Mouse (Mus musculus): Measurements from ENCODE around the gene Kremen2. TPM values are rescaled to one million over a fixed set of nuclear protein-coding genes. Genes with fewer than 3 reads are reported as not detected.

Gene Kremen2
- polyA plus RNA-seq, 1 experiment: 0.88 TPM

GRCm38 (mm10) chr17:23726758-23727142 is 18.9 kb downstream of the Kremen2 start:
- no peaks in the 10 kb centered on the region for H3K79me2 ChIP-seq (ENCODE audit: control insufficient read depth, insufficient read depth)
- TF ChIP-seq CEBPB (IDR thresholded peaks at IDR 0.05; ENCODE audit: insufficient read depth, poor library complexity, severe bottlenecking): peak; percentile 44; the same call in 1 of the 2 replicates
- TF ChIP-seq MYOD1 (IDR thresholded peaks at IDR 0.05; ENCODE audit: control insufficient read depth in 1 of 3, insufficient read length in 2 of 3, low read depth in 2 of 3): no peak

DNA sequence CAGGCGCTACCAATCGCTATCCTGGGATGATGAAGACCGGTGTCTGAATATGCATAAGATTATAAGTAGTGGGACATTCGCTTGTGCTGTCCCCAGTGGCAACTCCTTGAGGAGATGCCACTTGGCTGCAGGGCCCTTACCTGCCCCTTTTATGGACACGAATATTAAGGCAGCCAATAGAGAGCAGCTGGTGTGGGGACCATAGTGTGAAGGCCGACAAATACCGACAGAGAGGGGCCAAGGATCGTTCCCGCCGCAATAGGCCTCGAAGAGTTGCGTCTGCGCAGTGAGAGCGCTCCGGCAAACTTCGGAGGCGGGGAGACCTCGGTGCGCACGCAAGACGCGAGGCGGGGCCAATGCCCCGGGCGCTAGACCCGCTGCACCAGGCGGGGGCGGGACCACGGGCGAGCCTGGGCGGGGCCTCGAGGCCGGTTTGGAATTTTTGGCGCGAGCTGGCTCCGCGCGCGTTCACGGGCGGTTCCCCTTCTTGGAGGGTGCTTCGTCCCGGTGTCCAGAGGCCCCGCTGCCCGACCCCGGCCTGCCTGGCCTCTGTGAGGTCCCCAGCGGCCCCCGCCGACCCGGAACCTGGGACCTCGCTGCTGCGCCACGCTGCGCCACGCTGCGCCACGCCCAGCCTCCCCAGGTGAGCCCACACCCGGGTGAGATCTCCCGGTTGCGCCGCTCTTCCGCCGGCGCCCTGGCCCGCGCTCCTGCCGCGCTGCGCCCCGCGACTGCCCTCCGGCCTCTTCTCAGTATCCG is 19.5 kb downstream of the Kremen2 start, which contains the start of gene Pkmyt1:
TSS of gene Pkmyt1 (plus strand) at position 338 of the 759 bp plus-strand sequence.
- H3K4me2 ChIP-seq (ENCODE audit: low read depth): peak within 1 kb of the TSS; percentile 90
- peak; percentile 88 for TF ChIP-seq POLR2AphosphoS2 (IDR thresholded peaks at IDR 0.05; ENCODE audit: insufficient read length, low read depth)
- peak; percentile 79 for TF ChIP-seq POLR2A (IDR thresholded peaks at IDR 0.05; ENCODE audit: insufficient read length, low read depth)
- TF ChIP-seq MAX (IDR thresholded peaks at IDR 0.05; ENCODE audit: low read depth): no peak
- TF ChIP-seq USF1 (IDR thresholded peaks at IDR 0.05; ENCODE audit: low read depth): no peak
- peak; percentile 16 for TF ChIP-seq SRF (IDR thresholded peaks at IDR 0.05; ENCODE audit: control insufficient read depth, insufficient read length, low read depth)
- TF ChIP-seq MYOD1 (IDR thresholded peaks at IDR 0.05; ENCODE audit: control insufficient read depth in 1 of 3, insufficient read length in 2 of 3, low read depth in 2 of 3): no peak
- no peak for TF ChIP-seq MYOG (IDR thresholded peaks at IDR 0.05; ENCODE audit: control insufficient read depth in 1 of 3, insufficient read depth in 1 of 3, insufficient read length in 2 of 3, low read depth in 2 of 3)
- no peak for TF ChIP-seq TCF3 (IDR thresholded peaks at IDR 0.05; ENCODE audit: insufficient read length, low read depth)
- TF ChIP-seq E2F4 (IDR thresholded peaks at IDR 0.05; ENCODE audit: insufficient read depth): peak; percentile 53
- no peak for TF ChIP-seq TCF12 (IDR thresholded peaks at IDR 0.05; ENCODE audit: insufficient read depth, poor library complexity, severe bottlenecking)
- no peak for TF ChIP-seq CEBPB (IDR thresholded peaks at IDR 0.05; ENCODE audit: insufficient read depth, poor library complexity, severe bottlenecking)
- TF ChIP-seq REST (IDR thresholded peaks at IDR 0.05; ENCODE audit: insufficient read depth, insufficient read length): no peak
- H3K27me3 ChIP-seq (ENCODE audit: control insufficient read depth, insufficient read depth, insufficient read length): no peaks in the 10 kb centered on the region
- no peaks in the 10 kb centered on the region for H3K79me2 ChIP-seq (ENCODE audit: control insufficient read depth, insufficient read depth)
- no peaks in the 10 kb centered on the region for H3K36me3 ChIP-seq (ENCODE audit: control insufficient read depth, insufficient read depth)
- H3ac ChIP-seq (ENCODE audit: control insufficient read depth, insufficient read length): peak within 1 kb of the TSS; percentile 65
- H3K4me3 ChIP-seq: peak within 1 kb of the TSS; percentile 40

More at GRCm38 (mm10) chr17:23726758-23727142, 18.9 kb downstream of the Kremen2 start:
- H3K4me3 ChIP-seq: peak overlapping the region; percentile 40
- H3K36me3 ChIP-seq (ENCODE audit: control insufficient read depth, insufficient read depth): no peaks in the 10 kb centered on the region
- peak overlapping the region; percentile 73 for H3K4me2 ChIP-seq (ENCODE audit: low read depth)
- H3ac ChIP-seq (ENCODE audit: control insufficient read depth, insufficient read length): peak overlapping the region; percentile 65
- no peaks in the 10 kb centered on the region for H3K27me3 ChIP-seq (ENCODE audit: control insufficient read depth, insufficient read depth, insufficient read length)

DNA sequence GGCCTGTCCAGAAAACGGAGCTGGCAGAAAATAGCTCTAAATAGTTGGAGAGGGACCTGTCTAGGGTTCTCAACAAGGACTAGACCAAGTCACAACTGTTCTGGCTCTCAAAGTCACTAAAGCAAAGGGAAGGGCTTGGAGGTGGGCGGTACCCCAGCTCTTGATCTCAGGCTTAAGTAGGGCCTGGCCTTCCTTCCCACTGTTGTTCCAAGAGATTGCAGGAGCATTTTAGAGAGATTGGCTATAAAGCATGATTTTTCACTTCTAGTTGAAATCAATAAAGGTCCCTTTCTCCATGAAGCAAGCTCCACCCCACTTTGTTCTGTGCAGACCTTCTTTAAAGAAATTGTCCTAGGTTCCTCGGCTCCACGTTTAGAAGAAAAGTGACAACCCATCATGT is 20.2 kb downstream of the Kremen2 start:
- H3K79me2 ChIP-seq (ENCODE audit: control insufficient read depth, insufficient read depth): no peaks in the 10 kb centered on the region
- peak overlapping the region; percentile 40 for H3K4me3 ChIP-seq
- TF ChIP-seq E2F4 (IDR thresholded peaks at IDR 0.05; ENCODE audit: insufficient read depth) (no peak), CEBPB (IDR thresholded peaks at IDR 0.05; ENCODE audit: insufficient read depth, poor library complexity, severe bottlenecking) (no peak), REST (IDR thresholded peaks at IDR 0.05; ENCODE audit: insufficient read depth, insufficient read length) (no peak), POLR2A (IDR thresholded peaks at IDR 0.05; ENCODE audit: insufficient read length, low read depth) (no peak), TCF3 (IDR thresholded peaks at IDR 0.05; ENCODE audit: insufficient read length, low read depth) (no peak), SRF (IDR thresholded peaks at IDR 0.05; ENCODE audit: control insufficient read depth, insufficient read length, low read depth) (no peak), MYOG (IDR thresholded peaks at IDR 0.05; ENCODE audit: control insufficient read depth in 1 of 3, insufficient read depth in 1 of 3, insufficient read length in 2 of 3, low read depth in 2 of 3) (no peak), USF1 (IDR thresholded peaks at IDR 0.05; ENCODE audit: low read depth) (no peak), MAX (IDR thresholded peaks at IDR 0.05; ENCODE audit: low read depth) (no peak), POLR2AphosphoS2 (IDR thresholded peaks at IDR 0.05; ENCODE audit: insufficient read length, low read depth) (no peak), TCF12 (IDR thresholded peaks at IDR 0.05; ENCODE audit: insufficient read depth, poor library complexity, severe bottlenecking) (no peak), MYOD1 (IDR thresholded peaks at IDR 0.05; ENCODE audit: control insufficient read depth in 1 of 3, insufficient read length in 2 of 3, low read depth in 2 of 3) (no peak)
- no peaks in the 10 kb centered on the region for H3K27me3 ChIP-seq (ENCODE audit: control insufficient read depth, insufficient read depth, insufficient read length)
- H3K36me3 ChIP-seq (ENCODE audit: control insufficient read depth, insufficient read depth): no peaks in the 10 kb centered on the region
- peak overlapping the region; percentile 90 for H3K4me2 ChIP-seq (ENCODE audit: low read depth)
- no peak overlapping the region for H3ac ChIP-seq (ENCODE audit: control insufficient read depth, insufficient read length)

DNA sequence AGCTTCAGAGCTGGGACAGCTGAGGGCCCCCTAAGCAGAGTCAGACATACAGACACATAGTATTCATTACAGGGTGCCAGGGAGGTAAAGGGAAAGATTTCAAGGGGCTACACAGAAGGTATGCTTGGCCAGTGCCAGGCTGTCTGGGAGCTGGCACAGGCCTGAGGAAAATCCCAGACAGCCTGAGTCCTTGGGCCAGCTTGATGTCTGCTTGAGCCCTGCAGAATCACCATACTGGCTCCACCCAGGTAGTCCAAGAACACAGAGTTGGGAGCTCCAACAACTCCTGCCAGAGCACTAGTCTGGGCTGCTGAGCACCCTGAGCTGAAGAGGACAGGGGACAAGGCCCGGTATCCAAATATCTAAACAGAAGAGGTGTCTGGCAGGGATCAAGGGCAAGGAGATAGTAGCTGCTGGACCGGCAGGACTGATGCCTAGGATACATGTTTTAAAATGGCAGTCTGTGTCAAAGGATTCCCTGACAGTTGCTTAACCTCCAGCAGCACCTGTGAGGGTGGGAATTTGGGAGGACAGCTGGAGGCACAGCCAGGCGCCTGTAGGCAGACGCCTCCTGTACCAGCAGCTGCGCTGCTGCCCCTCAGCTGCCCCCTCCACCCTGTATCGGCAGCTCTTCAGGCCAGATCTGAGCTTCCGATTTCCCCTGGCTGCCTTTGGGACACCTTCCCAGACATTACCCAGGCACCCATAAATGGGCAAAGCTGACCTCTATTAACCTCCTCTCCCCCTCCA is 23.1 kb downstream of the Kremen2 start, which contains the start of gene 1520401A03Rik:
TSS of gene 1520401A03Rik (minus strand) at position 408 of the 750 bp plus-strand sequence.
- H3K36me3 ChIP-seq (ENCODE audit: control insufficient read depth, insufficient read depth): no peaks in the 10 kb centered on the region
- no peaks in the 10 kb centered on the region for H3K27me3 ChIP-seq (ENCODE audit: control insufficient read depth, insufficient read depth, insufficient read length)
- TF ChIP-seq SRF (IDR thresholded peaks at IDR 0.05; ENCODE audit: control insufficient read depth, insufficient read length, low read depth) (peak; percentile 54), MYOD1 (IDR thresholded peaks at IDR 0.05; ENCODE audit: control insufficient read depth in 1 of 3, insufficient read length in 2 of 3, low read depth in 2 of 3) (peak in 2 of 3 experiments; percentile 96 to 98), TCF12 (IDR thresholded peaks at IDR 0.05; ENCODE audit: insufficient read depth, poor library complexity, severe bottlenecking) (peak; percentile 97), TCF3 (IDR thresholded peaks at IDR 0.05; ENCODE audit: insufficient read length, low read depth) (peak; percentile 98), POLR2A (IDR thresholded peaks at IDR 0.05; ENCODE audit: insufficient read length, low read depth) (no peak), MYOG (IDR thresholded peaks at IDR 0.05; ENCODE audit: control insufficient read depth in 1 of 3, insufficient read depth in 1 of 3, insufficient read length in 2 of 3, low read depth in 2 of 3) (peak; percentile 65 to 100 (median 98)), CEBPB (IDR thresholded peaks at IDR 0.05; ENCODE audit: insufficient read depth, poor library complexity, severe bottlenecking) (peak; percentile 15; the same call in 1 of the 2 replicates), REST (IDR thresholded peaks at IDR 0.05; ENCODE audit: insufficient read depth, insufficient read length) (no peak)

More for the DNA sequence above, 23.1 kb downstream of the Kremen2 start, which contains the start of gene 1520401A03Rik:
- no peak within 1 kb of the TSS for H3K4me3 ChIP-seq
- no peaks in the 10 kb centered on the region for H3K79me2 ChIP-seq (ENCODE audit: control insufficient read depth, insufficient read depth)
- no peak within 1 kb of the TSS for H3K4me2 ChIP-seq (ENCODE audit: low read depth)
- no peak within 1 kb of the TSS for H3ac ChIP-seq (ENCODE audit: control insufficient read depth, insufficient read length)
